Mouse (Mus musculus): ENCODE measurements around the gene Gch1.
"Not testable (repeated sequence)": the region's sequence is repeated elsewhere in the genome, so short reads cannot be mapped to it uniquely, and the experiment has no call there.

Gene Gch1

DNA sequence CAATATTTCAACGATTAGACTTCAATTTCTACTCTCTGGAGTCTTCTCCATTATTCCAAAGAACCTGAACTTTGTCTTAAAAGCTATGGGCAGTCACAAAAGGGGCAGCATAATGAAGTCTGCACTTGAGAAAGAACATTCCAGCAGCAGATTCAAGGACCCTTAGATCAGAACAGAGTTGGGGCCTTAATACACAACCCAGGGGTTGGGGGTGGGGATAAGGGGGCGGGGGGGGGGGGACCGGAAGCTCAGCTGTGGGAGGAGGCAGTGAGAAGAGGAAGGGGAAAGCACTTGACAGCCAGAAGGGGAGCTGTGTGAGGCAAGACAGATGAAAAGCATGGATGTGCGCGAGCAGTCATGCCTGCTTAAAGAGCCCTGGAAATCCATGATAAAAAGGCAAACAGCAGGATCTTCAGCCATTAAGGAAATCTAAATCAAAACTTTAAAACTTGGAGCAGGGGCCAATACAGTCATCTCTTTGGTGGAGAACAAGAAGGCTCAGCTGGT, 27.2 kb downstream of the Gch1 start:
- DNase-seq: no peak

- peak; percentile 70 for DNase-seq
Measured at GRCm38 (mm10) chr14:47160051-47160640, 29.1 kb downstream of the Gch1 start.

- no peak for DNase-seq
Measured at GRCm38 (mm10) chr14:47154303-47154702, 34.9 kb downstream of the Gch1 start.

GRCm38 (mm10) chr14:47151306-47151705, 37.9 kb downstream of the Gch1 start:
- peak; percentile 53 for DNase-seq

GRCm38 (mm10) chr14:47144326-47144725, 44.9 kb downstream of the Gch1 start:
- peak; percentile 66 for DNase-seq

DNA sequence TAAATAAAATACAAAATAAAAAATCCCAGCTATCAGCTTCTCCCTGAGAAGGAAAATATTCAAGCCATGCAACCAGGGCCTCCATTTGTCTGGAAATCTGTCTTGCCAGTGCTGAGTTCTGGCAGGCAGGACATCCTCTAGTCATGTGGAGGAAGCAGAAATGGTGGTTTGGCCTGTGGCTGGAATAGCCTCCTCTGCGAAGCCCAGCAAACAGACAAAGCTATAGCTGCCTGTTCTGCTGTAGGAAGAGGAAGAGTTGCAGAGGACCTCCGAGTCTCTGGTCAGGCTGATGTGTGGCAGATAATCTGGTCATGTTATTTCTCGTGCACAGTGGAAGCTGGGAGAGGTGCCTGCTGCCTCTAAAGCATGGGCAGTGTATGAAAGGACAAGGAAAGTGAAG, 50.4 kb downstream of the Gch1 start:
- DNase-seq: peak; percentile 27

DNA sequence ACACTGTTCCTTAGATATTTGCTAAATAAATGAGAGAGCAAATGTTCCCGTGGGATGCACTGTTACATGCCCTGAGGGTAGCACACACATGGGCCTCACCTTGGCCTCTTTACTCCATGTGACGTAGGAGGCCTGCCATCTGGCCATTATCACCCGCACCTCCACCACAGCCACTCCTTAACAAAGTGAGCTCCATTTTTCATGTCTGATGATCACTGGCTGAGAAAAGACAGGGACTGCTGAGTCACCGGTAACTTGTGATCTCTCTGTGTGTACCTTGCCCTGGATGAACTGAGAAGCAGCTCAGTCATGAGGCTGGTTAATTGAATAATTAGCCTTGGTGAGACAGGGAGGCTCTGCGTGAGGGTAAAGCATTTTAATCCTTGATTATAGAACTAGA, 52.6 kb downstream of the Gch1 start:
- DNase-seq: peak; percentile 84

DNA sequence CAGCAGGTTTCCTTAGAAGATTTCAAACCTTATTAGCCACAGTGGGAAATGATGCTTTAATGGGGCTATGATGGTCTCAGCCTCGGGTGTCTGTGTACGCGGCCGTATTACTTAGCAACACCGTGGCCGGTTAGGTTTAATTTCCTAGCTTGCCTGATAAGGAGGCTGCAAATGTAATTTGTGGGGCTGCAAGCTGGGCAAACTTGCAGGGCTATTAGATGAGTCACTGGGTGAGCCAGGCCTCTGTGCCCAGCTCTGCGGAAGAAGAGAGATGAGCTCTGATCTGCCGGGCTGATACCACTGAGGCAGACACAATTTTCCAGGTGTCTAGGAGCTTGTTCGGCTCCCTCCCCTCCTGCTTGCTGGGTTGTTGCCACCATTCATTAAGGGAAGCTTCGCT, 55.3 kb downstream of the Gch1 start:
- DNase-seq: no peak

DNA sequence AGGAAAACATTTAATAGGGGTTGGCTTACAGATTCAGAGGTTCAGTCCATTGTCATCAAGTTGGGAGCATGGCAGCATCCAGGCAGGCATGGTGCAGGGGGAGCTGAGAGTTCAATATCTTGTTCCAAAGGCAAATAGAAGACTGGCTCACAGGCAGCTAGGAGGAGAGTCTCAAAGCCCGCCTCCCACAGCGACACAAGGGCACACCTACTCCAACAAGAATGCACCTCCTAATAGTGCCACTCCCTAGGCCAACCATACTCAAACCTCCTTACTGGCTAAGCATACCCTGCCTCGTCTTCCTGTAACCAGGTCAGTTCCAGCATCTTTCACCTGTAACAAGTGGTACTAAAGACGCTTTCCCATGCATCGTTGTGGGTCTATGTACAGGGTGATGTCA, 61.2 kb downstream of the Gch1 start:
- DNase-seq: peak; percentile 74

DNA sequence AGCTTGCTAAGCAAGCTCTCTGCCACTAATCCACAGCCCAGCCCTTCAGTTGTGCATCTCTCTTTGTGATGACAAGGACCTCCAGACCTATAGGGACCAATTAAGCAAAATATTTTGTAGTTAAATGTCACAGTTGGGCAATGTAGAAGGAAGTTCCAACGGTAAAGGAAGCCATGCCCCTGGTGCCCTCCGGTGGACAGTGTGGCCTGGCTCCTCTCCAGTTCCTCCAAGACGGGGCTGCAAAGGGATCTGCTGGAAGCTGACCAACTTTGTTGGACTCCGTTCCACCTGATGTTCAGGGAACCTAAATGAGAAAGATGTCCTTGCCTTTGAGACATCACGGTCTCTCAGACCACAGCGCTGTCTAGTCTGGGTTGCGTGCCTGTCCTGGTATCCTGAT, 71.7 kb downstream of the Gch1 start:
- no peak for DNase-seq

GRCm38 (mm10) chr14:47116062-47116762, 73.0 kb downstream of the Gch1 start:
- DNase-seq: no peak

- DNase-seq: no peak
Measured at GRCm38 (mm10) chr14:47115154-47115553, 74.1 kb downstream of the Gch1 start.

GRCm38 (mm10) chr14:47111341-47111740, 77.9 kb downstream of the Gch1 start:
- no peak for DNase-seq

DNA sequence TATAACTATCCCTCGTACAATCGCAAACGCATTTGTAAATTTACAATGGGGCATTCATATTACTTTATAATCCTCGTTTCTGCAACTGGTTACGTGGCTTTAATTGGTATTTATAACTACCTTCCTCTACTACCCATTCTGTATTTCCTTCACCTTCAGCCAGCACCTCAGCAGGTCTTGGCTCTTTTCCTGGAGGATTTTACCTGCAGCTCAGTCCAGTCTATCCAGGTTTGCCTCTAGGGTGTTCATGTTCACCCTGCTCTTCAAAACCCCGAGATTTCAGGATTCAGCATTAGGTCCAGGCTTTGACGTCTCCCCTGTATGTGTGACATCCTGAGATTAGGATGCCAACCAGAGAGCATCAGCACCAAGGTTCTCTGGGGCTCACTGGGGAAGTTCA, 78.8 kb downstream of the Gch1 start:
- DNase-seq: not testable (repeated sequence)

DNA sequence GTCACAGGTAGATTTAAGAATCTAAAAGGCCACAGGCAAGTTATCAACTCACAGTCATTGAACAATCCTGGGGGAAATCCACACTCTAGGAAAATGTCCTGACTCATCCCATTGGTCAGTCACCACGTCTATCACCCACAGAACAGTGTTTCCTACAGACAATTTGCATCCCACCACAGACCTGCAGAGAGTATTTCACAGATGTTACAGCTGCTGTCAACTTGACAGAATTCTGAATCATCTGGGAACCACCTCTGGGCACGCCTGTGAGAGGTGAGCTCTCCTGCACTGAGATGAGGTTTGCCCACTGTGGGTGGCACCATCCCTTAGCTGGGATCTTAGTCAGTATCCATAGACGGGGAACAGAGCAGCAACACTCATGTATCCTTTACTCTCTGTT, 81.8 kb downstream of the Gch1 start:
- no peak for DNase-seq

- no peak for DNase-seq
Measured at GRCm38 (mm10) chr14:47105755-47106154, 83.5 kb downstream of the Gch1 start.

- DNase-seq: no peak
Measured at GRCm38 (mm10) chr14:47105174-47105557, 84.0 kb downstream of the Gch1 start.

DNA sequence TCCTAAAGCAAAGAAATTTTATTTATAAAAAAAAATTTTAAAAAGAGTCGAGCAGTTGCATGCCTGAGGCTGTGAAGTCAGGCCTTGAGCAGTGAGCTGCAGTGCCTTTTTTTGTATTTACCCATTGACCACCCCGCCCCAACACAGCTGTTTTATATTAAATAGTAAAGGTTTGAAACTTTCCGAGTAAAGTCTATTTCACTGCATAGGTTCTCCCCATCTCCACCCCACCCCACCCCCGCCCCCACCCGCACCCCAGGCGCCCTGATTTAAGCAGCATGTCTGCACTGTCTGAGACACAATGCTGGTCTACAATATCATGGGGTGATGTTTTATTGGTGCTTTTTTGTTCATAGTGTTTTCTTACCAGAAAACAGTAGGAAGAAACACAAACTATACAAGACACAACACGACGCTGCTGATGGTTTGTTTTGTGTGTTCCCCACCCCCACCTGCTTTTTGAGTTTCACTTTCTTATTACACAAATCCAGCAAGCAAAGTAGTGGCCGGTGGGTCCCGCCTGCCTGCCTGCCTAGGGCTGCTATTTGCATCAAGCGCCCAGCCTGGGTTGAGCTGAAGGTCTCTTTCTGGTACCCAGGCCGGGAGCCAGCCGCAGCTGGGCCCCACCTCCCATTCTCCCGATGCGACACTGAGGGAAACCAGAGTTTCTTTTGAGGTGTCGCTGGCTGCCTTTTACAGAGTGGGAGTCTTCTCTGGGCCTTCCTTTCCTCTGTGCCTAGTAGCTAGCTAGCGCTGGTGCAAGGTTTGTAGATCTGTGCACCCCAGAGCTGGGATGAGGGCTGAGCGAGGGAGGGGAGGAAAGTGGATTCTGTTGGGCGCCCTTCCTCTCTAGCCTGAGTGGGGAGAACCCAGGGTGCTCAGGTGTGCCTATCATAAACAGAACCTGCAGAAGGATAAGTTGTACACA, 84.7 kb downstream of the Gch1 start:
- DNase-seq: no peak

All from heart, adult 11 months (tissue).